Mouse (Mus musculus): ENCODE measurements around the gene Arpc4. TPM values are rescaled to one million over a fixed set of nuclear protein-coding genes. Genes with fewer than 3 reads are reported as not detected.

Gene Arpc4
- total and polyA plus RNA-seq, 3 experiments = 150 to 314 (median 202) TPM

- H3K9ac ChIP-seq (ENCODE audit: insufficient read depth, low read depth) = no peak overlapping the region
- in situ Hi-C loops (cut with MboI; ENCODE audit: low pct_ligation_motif_present, low pct_unique_long_range_greater_than_20kb, low sequenced_read_pairs) = no loop called here
- DNase-seq (ENCODE audit: extremely low read depth) = no peak
- dilution Hi-C loops (cut with MboI; ENCODE audit: extremely low pct_ligation_motif_present, extremely low pct_unique_long_range_greater_than_20kb, low sequenced_read_pairs) = no loop called here
- TF ChIP-seq KAT2A (IDR thresholded peaks at IDR 0.05; ENCODE audit: insufficient replicate concordance, low read length) (no peak), ZKSCAN1 (IDR thresholded peaks at IDR 0.05; ENCODE audit: borderline replicate concordance, low read depth, low read length) (no peak)
- no peak overlapping the region for H3K4me2 ChIP-seq (ENCODE audit: insufficient read depth, low read depth, poor library complexity, severe bottlenecking)
- peaks cover 0 to 6% of the 10 kb centered on the region in 2 experiments for H3K36me3 ChIP-seq (replicated peaks in 1 of 2; ENCODE audit: control insufficient read depth in 1 of 2, insufficient read depth in 1 of 2, low read length in 1 of 2)
- no peak overlapping the region for H3K4me3 ChIP-seq (replicated peaks in 1 of 3; ENCODE audit: low read depth in 2 of 3, low read length in 2 of 3, poor library complexity in 1 of 3)
- no peaks in the 10 kb centered on the region for H3K9me3 ChIP-seq (replicated peaks; ENCODE audit: low read length)
- H3K4me1 ChIP-seq (ENCODE audit: control insufficient read depth in 1 of 2, insufficient read depth in 2 of 2) = peaks cover 0 to 5% of the 10 kb centered on the region in 2 experiments; a peak in 1 of 4 replicates
- peaks cover 4% of the 10 kb centered on the region for H3K27me3 ChIP-seq (replicated peaks)
- H3K27ac ChIP-seq (ENCODE audit: insufficient read depth, low read depth) = no peak overlapping the region
- H3K79me2 ChIP-seq (replicated peaks; ENCODE audit: control insufficient read depth, extremely low read depth, insufficient read depth, poor library complexity, severe bottlenecking) = no peaks in the 10 kb centered on the region
Measured at GRCm38 (mm10) chr6:113341574-113341973, 36.3 kb upstream of the Arpc4 start.

- H3K9me3 ChIP-seq (replicated peaks; ENCODE audit: low read length) = no peaks in the 10 kb centered on the region
- H3K36me3 ChIP-seq (replicated peaks in 1 of 2; ENCODE audit: control insufficient read depth in 1 of 2, insufficient read depth in 1 of 2, low read length in 1 of 2) = peaks cover 0 to 2% of the 10 kb centered on the region in 2 experiments
- DNase-seq (ENCODE audit: extremely low read depth) = no peak
- no peak overlapping the region for H3K27ac ChIP-seq (ENCODE audit: insufficient read depth, low read depth)
- peaks cover 0 to 5% of the 10 kb centered on the region in 2 experiments; a peak in 1 of 4 replicates for H3K4me1 ChIP-seq (ENCODE audit: control insufficient read depth in 1 of 2, insufficient read depth in 2 of 2)
- TF ChIP-seq E2F4 (IDR thresholded peaks at IDR 0.05; ENCODE audit: insufficient replicate concordance, low read depth, low read length) = no peak
- TF ChIP-seq ZMIZ1 (IDR thresholded peaks at IDR 0.05; ENCODE audit: low read depth, low read length) = no peak
- TF ChIP-seq MYC (IDR thresholded peaks at IDR 0.05; ENCODE audit: low read depth, low read length) = no peak
- no peak for TF ChIP-seq UBTF (IDR thresholded peaks at IDR 0.05; ENCODE audit: low read depth, low read length)
- TF ChIP-seq RCOR1 (conservative IDR thresholded peaks at IDR 0.05; ENCODE audit: low read depth, low read length) = no peak
- no peak for TF ChIP-seq PAX5 (IDR thresholded peaks at IDR 0.05; ENCODE audit: low read length)
- peaks cover 4% of the 10 kb centered on the region for H3K27me3 ChIP-seq (replicated peaks)
- no peaks in the 10 kb centered on the region for H3K79me2 ChIP-seq (replicated peaks; ENCODE audit: control insufficient read depth, extremely low read depth, insufficient read depth, poor library complexity, severe bottlenecking)
- no peak overlapping the region for H3K9ac ChIP-seq (ENCODE audit: insufficient read depth, low read depth)
- H3K4me3 ChIP-seq (replicated peaks in 1 of 3; ENCODE audit: low read depth in 2 of 3, low read length in 2 of 3, poor library complexity in 1 of 3) = no peak overlapping the region
- dilution Hi-C loops (cut with MboI; ENCODE audit: extremely low pct_ligation_motif_present, extremely low pct_unique_long_range_greater_than_20kb, low sequenced_read_pairs) = no loop called here
- H3K4me2 ChIP-seq (ENCODE audit: insufficient read depth, low read depth, poor library complexity, severe bottlenecking) = no peak overlapping the region
- in situ Hi-C loops (cut with MboI; ENCODE audit: low pct_ligation_motif_present, low pct_unique_long_range_greater_than_20kb, low sequenced_read_pairs) = no loop called here
Measured at GRCm38 (mm10) chr6:113342297-113342696, 35.6 kb upstream of the Arpc4 start.

- dilution Hi-C loops (cut with MboI; ENCODE audit: extremely low pct_ligation_motif_present, extremely low pct_unique_long_range_greater_than_20kb, low sequenced_read_pairs) (no loop called here), in situ Hi-C loops (cut with MboI; ENCODE audit: low pct_ligation_motif_present, low pct_unique_long_range_greater_than_20kb, low sequenced_read_pairs) (no loop called here)
- H3K27me3 ChIP-seq (replicated peaks) = peaks cover 4% of the 10 kb centered on the region
- H3K79me2 ChIP-seq (replicated peaks; ENCODE audit: control insufficient read depth, extremely low read depth, insufficient read depth, poor library complexity, severe bottlenecking) = no peaks in the 10 kb centered on the region
- H3K36me3 ChIP-seq (replicated peaks in 1 of 2; ENCODE audit: control insufficient read depth in 1 of 2, insufficient read depth in 1 of 2, low read length in 1 of 2) = peaks cover 0 to 2% of the 10 kb centered on the region in 2 experiments
- peak; percentile 37 for TF ChIP-seq POLR2A (IDR thresholded peaks at IDR 0.05; ENCODE audit: low read depth, low read length)
- TF ChIP-seq JUN (IDR thresholded peaks at IDR 0.05; ENCODE audit: insufficient read depth, low read depth, low read length) = no peak
- no peak for TF ChIP-seq CHD2 (IDR thresholded peaks at IDR 0.05; ENCODE audit: low read length)
- TF ChIP-seq TCF12 (IDR thresholded peaks at IDR 0.05; ENCODE audit: low read depth, low read length) = 0 out of 2 replicates have a peak, but pooled peaks have one; percentile 9
- no peak within 1 kb of the TSS for H3K27ac ChIP-seq (ENCODE audit: insufficient read depth, low read depth)
- DNase-seq (ENCODE audit: extremely low read depth) = no peak
- H3K4me1 ChIP-seq (ENCODE audit: control insufficient read depth in 1 of 2, insufficient read depth in 2 of 2) = peaks cover 0 to 5% of the 10 kb centered on the region in 2 experiments; a peak in 1 of 4 replicates
- peak within 1 kb of the TSS; percentile 4; the same call in 1 of the 2 replicates for H3K4me2 ChIP-seq (ENCODE audit: insufficient read depth, low read depth, poor library complexity, severe bottlenecking)
- H3K4me3 ChIP-seq (replicated peaks in 1 of 3; ENCODE audit: low read depth in 2 of 3, low read length in 2 of 3, poor library complexity in 1 of 3) = peak within 1 kb of the TSS in 2 of 3 experiments; percentile 13 to 51
- H3K9me3 ChIP-seq (replicated peaks; ENCODE audit: low read length) = no peaks in the 10 kb centered on the region
- peak within 1 kb of the TSS; percentile 4; the same call in 1 of the 2 replicates for H3K9ac ChIP-seq (ENCODE audit: insufficient read depth, low read depth)
Measured at GRCm38 (mm10) chr6:113343177-113344092, 34.5 kb upstream of the Arpc4 start, which contains the start of gene Camk1. Gene Camk1, minus strand, starts transcription at chr6:113343984.
